Mouse (Mus musculus) MEL (cell line): ENCODE results near the gene Bcar1. TPM values are rescaled to one million over a fixed set of nuclear protein-coding genes. Genes with fewer than 3 reads are reported as not detected.

Experiments used
- DNase-seq: peaks from one replicate; pipeline ENCODE4 v3.0.0; 2011; ENCODE audit warnings: low read depth, low spot score
- H3K27ac ChIP-seq: 2 replicates; pipeline ENCODE4 v1.5.1; 2012; ENCODE audit warnings: low read depth, mild to moderate bottlenecking, control low read depth, low read length, moderate library complexity; ENCODE audit not compliant: control insufficient read depth
- H3K27me3 ChIP-seq, 2 experiments: fragments of 150-350 bp in 1 of 2; sonication (generic) in 1 of 2; 2 replicates each; pipeline ENCODE4 v1.6.1; 2012; ENCODE audit warnings: low read length in 2 of 2, mild to moderate bottlenecking in 2 of 2, improper control_type of control experiment in 1 of 2, moderate library complexity in 1 of 2; ENCODE audit not compliant: insufficient read depth in 2 of 2, control insufficient read depth in 1 of 2
- H3K36me3 ChIP-seq, 2 experiments: 2 replicates each; pipeline ENCODE4 v1.6.1; 2012 to 2014; ENCODE audit warnings: low read length in 2 of 2, improper control_type of control experiment in 1 of 2, inconsistent platforms in 1 of 2, mild to moderate bottlenecking in 1 of 2; ENCODE audit not compliant: insufficient read depth in 2 of 2, control insufficient read depth in 1 of 2
- H3K4me1 ChIP-seq, 2 experiments: fragments of 150-350 bp in 1 of 2; sonication (generic) in 1 of 2; 2 replicates each; pipeline ENCODE4 v1.6.1; 2012; ENCODE audit warnings: low read length in 2 of 2, improper control_type of control experiment in 1 of 2, mild to moderate bottlenecking in 1 of 2; ENCODE audit not compliant: insufficient read depth in 2 of 2, control insufficient read depth in 1 of 2
- H3K4me3 ChIP-seq, 2 experiments: fragments of 150-350 bp in 1 of 2; sonication (generic) in 1 of 2; 2 replicates each; pipeline ENCODE4 v1.5.1; 2012; ENCODE audit warnings: low read depth in 2 of 2, low read length in 2 of 2, mild to moderate bottlenecking in 2 of 2, moderate library complexity in 2 of 2, control low read depth in 1 of 2, improper control_type of control experiment in 1 of 2; ENCODE audit not compliant: control insufficient read depth in 1 of 2, insufficient read depth in 1 of 2
- H3K79me2 ChIP-seq: 2 replicates; pipeline ENCODE4 v1.6.1; 2012; ENCODE audit warnings: mild to moderate bottlenecking, low read length, moderate library complexity; ENCODE audit not compliant: control insufficient read depth, poor library complexity, insufficient read depth
- H3K9ac ChIP-seq: 2 replicates; pipeline ENCODE4 v1.6.1; 2012; ENCODE audit warnings: low read depth, mild to moderate bottlenecking, control low read depth, low read length, moderate library complexity; ENCODE audit not compliant: control insufficient read depth, poor library complexity, severe bottlenecking
- H3K9me3 ChIP-seq: fragments of 150-350 bp; sonication (generic); replicated peaks from 2 replicates; pipeline ENCODE4 v1.6.1; 2012; ENCODE audit warnings: mild to moderate bottlenecking, low read length, improper control_type of control experiment, moderate library complexity; ENCODE audit not compliant: insufficient read depth
- E2F4 ChIP-seq: IDR thresholded peaks from 2 replicates; pipeline ENCODE4 v1.6.1; 2011; ENCODE audit warnings: low read depth, low read length, improper control_type of control experiment, borderline replicate concordance
- ELF1 ChIP-seq: IDR thresholded peaks from 2 replicates; pipeline ENCODE4 v1.6.1; 2014; ENCODE audit warnings: low read depth, mild to moderate bottlenecking, inconsistent platforms, low read length, improper control_type of control experiment, moderate library complexity
- EP300 ChIP-seq, 2 experiments: IDR thresholded peaks; 2 replicates each; pipeline ENCODE4 v1.6.1; 2011; ENCODE audit warnings: improper control_type of control experiment in 2 of 2, low read length in 2 of 2, low read depth in 1 of 2, mild to moderate bottlenecking in 1 of 2
- ETS1 ChIP-seq: IDR thresholded peaks from 2 replicates; pipeline ENCODE4 v1.6.1; 2012; ENCODE audit warnings: low read depth, mild to moderate bottlenecking, inconsistent platforms, low read length, improper control_type of control experiment, moderate library complexity
- GABPA ChIP-seq: IDR thresholded peaks from 2 replicates; pipeline ENCODE4 v1.6.1; 2012; ENCODE audit warnings: low read depth, mild to moderate bottlenecking, inconsistent platforms, low read length, improper control_type of control experiment, moderate library complexity
- JUND ChIP-seq: IDR thresholded peaks from 2 replicates; pipeline ENCODE4 v1.6.1; 2011; ENCODE audit warnings: low read depth, mild to moderate bottlenecking, improper control_type of control experiment, low read length
- KAT2A ChIP-seq: conservative IDR thresholded peaks from 2 replicates; pipeline ENCODE4 v1.6.1; 2012; ENCODE audit warnings: low read depth, low read length, improper control_type of control experiment, inconsistent platforms
- MAZ ChIP-seq: IDR thresholded peaks from 2 replicates; pipeline ENCODE4 v1.6.1; 2012; ENCODE audit warnings: low read depth, mild to moderate bottlenecking, inconsistent platforms, low read length, improper control_type of control experiment
- MEF2A ChIP-seq: IDR thresholded peaks from 2 replicates; pipeline ENCODE4 v1.6.1; 2014; ENCODE audit warnings: low read depth, mild to moderate bottlenecking, inconsistent platforms, low read length, improper control_type of control experiment; ENCODE audit not compliant: poor library complexity, insufficient replicate concordance, severe bottlenecking; ENCODE audit errors: extremely low read depth
- MXI1 ChIP-seq: IDR thresholded peaks from 2 replicates; pipeline ENCODE4 v1.6.1; 2011; ENCODE audit warnings: mild to moderate bottlenecking, low read depth, low read length, improper control_type of control experiment
- MYC ChIP-seq: IDR thresholded peaks from 2 replicates; pipeline ENCODE4 v1.6.1; 2011; ENCODE audit warnings: low read depth, mild to moderate bottlenecking, low read length, improper control_type of control experiment, moderate library complexity
- POLR2A ChIP-seq, 2 experiments: IDR thresholded peaks; 2 replicates each; pipeline ENCODE4 v1.6.1; 2011 to 2012; ENCODE audit warnings: low read length in 2 of 2, mild to moderate bottlenecking in 2 of 2, control low read depth in 1 of 2, improper control_type of control experiment in 1 of 2, low read depth in 1 of 2, moderate library complexity in 1 of 2; ENCODE audit not compliant: control insufficient read depth in 1 of 2, insufficient read depth in 1 of 2, poor library complexity in 1 of 2
- POLR2AphosphoS5 ChIP-seq: IDR thresholded peaks from 2 replicates; pipeline ENCODE4 v1.6.1; 2012; ENCODE audit warnings: low read depth, borderline replicate concordance, mild to moderate bottlenecking, inconsistent platforms, low read length, moderate library complexity, mixed read lengths
- TCF12 ChIP-seq: IDR thresholded peaks from 2 replicates; pipeline ENCODE4 v1.6.1; 2014; ENCODE audit warnings: low read depth, mild to moderate bottlenecking, inconsistent platforms, low read length, improper control_type of control experiment, moderate library complexity
- USF2 ChIP-seq, 2 experiments: IDR thresholded peaks; 2 replicates each; pipeline ENCODE4 v1.6.1; 2011 to 2012; ENCODE audit warnings: improper control_type of control experiment in 2 of 2, low read length in 2 of 2, borderline replicate concordance in 1 of 2, inconsistent platforms in 1 of 2, low read depth in 1 of 2, mild to moderate bottlenecking in 1 of 2; ENCODE audit not compliant: insufficient read depth in 1 of 2
- ZC3H11A ChIP-seq: IDR thresholded peaks from 2 replicates; pipeline ENCODE4 v1.6.1; 2012; ENCODE audit warnings: low read depth, mild to moderate bottlenecking, inconsistent platforms, low read length, improper control_type of control experiment
- ZKSCAN1 ChIP-seq: IDR thresholded peaks from 2 replicates; pipeline ENCODE4 v1.6.1; 2012; ENCODE audit warnings: low read depth, mild to moderate bottlenecking, inconsistent platforms, low read length, improper control_type of control experiment, moderate library complexity
- ZMIZ1 ChIP-seq: IDR thresholded peaks from 2 replicates; pipeline ENCODE4 v1.6.1; 2012; ENCODE audit warnings: low read depth, mild to moderate bottlenecking, inconsistent platforms, low read length, improper control_type of control experiment, moderate library complexity
- polyA plus RNA-seq, 2 experiments: library from polyadenylated mRNA; stranded (reverse) in 1 of 2; unstranded in 1 of 2; fragments of >175 nt in 1 of 2; fragments of >200 nt in 1 of 2; gene quantifications; 2 replicates each; pipeline versions ENCODE4 v1.2.1 to v1.2.4; 2012; ENCODE audit warnings: low replicate concordance in 2 of 2, low read depth in 1 of 2; ENCODE audit not compliant: insufficient read length in 2 of 2, insufficient read depth in 1 of 2, missing spikeins in 1 of 2
- total RNA-seq: library from RNA; depleted of rRNA; stranded (reverse); fragments of 300-350 nt; gene quantifications from 2 replicates; pipeline ENCODE4 v1.2.3, GENCODE M21; 2012

Gene Bcar1
- total and polyA plus RNA-seq, 3 experiments: 6.5 to 17.4 TPM; not detected in 1

GRCm38 (mm10) chr8:111765096-111765495 is 21.5 kb upstream of the Bcar1 start:
- Histone ChIP-seq H3K9ac (no peak overlapping the region), H3K4me3 (no peak overlapping the region), H3K27me3 (no peaks in the 10 kb centered on the region)
- no peak for TF ChIP-seq ZKSCAN1
- no peak for TF ChIP-seq GABPA
- no peak for TF ChIP-seq MYC
- no peak for TF ChIP-seq JUND
- TF ChIP-seq KAT2A: no peak
- no peak for TF ChIP-seq POLR2AphosphoS5
- TF ChIP-seq ETS1: no peak
- no peak for TF ChIP-seq MAZ
- no peak for TF ChIP-seq POLR2A (IDR thresholded peaks at IDR 0.05; ENCODE audit: control insufficient read depth in 1 of 2, insufficient read depth in 1 of 2, low read depth in 1 of 2, low read length in 2 of 2, poor library complexity in 1 of 2)
- no peak for TF ChIP-seq ZC3H11A
- TF ChIP-seq TCF12: no peak
- no peak for TF ChIP-seq MEF2A
- TF ChIP-seq EP300 (IDR thresholded peaks at IDR 0.05; ENCODE audit: low read depth in 1 of 2, low read length in 2 of 2): no peak
- TF ChIP-seq E2F4: no peak
- no peak for TF ChIP-seq USF2 (IDR thresholded peaks at IDR 0.05; ENCODE audit: borderline replicate concordance in 1 of 2, insufficient read depth in 1 of 2, low read depth in 1 of 2, low read length in 2 of 2)
- TF ChIP-seq ELF1: no peak
- TF ChIP-seq, all 39 proteins: peak for 0
- Histone ChIP-seq H3K79me2 (no peaks in the 10 kb centered on the region), H3K4me1 (peaks cover 0 to 3% of the 10 kb centered on the region in 2 experiments; a peak in 1 of 4 replicates), H3K36me3 (peaks cover 3 to 5% of the 10 kb centered on the region in 2 experiments; a peak in 2 of 4 replicates), H3K27ac (no peak overlapping the region), H3K9me3 (no peaks in the 10 kb centered on the region)
- DNase-seq: no peak

GRCm38 (mm10) chr8:111760708-111761107 is 17.1 kb upstream of the Bcar1 start:
- Histone ChIP-seq H3K79me2 (no peaks in the 10 kb centered on the region), H3K4me3 (no peak overlapping the region), H3K27me3 (no peaks in the 10 kb centered on the region), H3K27ac (no peak overlapping the region), H3K9ac (no peak overlapping the region), H3K9me3 (no peaks in the 10 kb centered on the region), H3K4me1 (no peaks in the 10 kb centered on the region), H3K36me3 (no peaks in the 10 kb centered on the region)
- TF ChIP-seq ZMIZ1 (no peak), MXI1 (no peak)
- DNase-seq: no peak
